Mouse (Mus musculus) midbrain, embryonic 12.5 days (tissue): ENCODE measurements around the gene Sgsm1. TPM values are rescaled to one million over a fixed set of nuclear protein-coding genes. Genes with fewer than 3 reads are reported as not detected.

Experiments used
- ATAC-seq: fragments of 200-750 bp; cut with Nextera tagmentation; 2 replicates; pipeline ENCODE4 v1.8.0; 2017; ENCODE audit warnings: low read depth, moderate TSS enrichment, moderate library complexity; ENCODE audit not compliant: low FRiP score
- H3K27ac ChIP-seq: fragments of 300-500 bp; sonication (generic); replicated peaks from 2 replicates; pipeline ENCODE4 v1.5.1; 2016; ENCODE audit warnings: mild to moderate bottlenecking
- H3K27me3 ChIP-seq: fragments of 300-500 bp; sonication (generic); 2 replicates; pipeline ENCODE4 v1.6.1; 2016; ENCODE audit warnings: mild to moderate bottlenecking
- H3K36me3 ChIP-seq: fragments of 300-500 bp; sonication (generic); 2 replicates; pipeline ENCODE4 v1.6.1; 2016
- H3K4me1 ChIP-seq: fragments of 300-500 bp; sonication (generic); 2 replicates; pipeline ENCODE4 v1.6.1; 2016
- H3K4me2 ChIP-seq: fragments of 300-500 bp; sonication (generic); replicated peaks from 2 replicates; pipeline ENCODE4 v1.6.1; 2016; ENCODE audit warnings: mild to moderate bottlenecking, moderate library complexity
- H3K4me3 ChIP-seq: fragments of 300-500 bp; sonication (generic); 2 replicates; pipeline ENCODE4 v1.5.1; 2016; ENCODE audit warnings: mild to moderate bottlenecking
- H3K9ac ChIP-seq: fragments of 300-500 bp; sonication (generic); replicated peaks from 2 replicates; pipeline ENCODE4 v1.6.1; 2016; ENCODE audit warnings: mild to moderate bottlenecking, moderate library complexity
- H3K9me3 ChIP-seq: fragments of 300-500 bp; sonication (generic); 2 replicates; pipeline ENCODE4 v1.6.1; 2016; ENCODE audit warnings: mild to moderate bottlenecking
- WGBS: fragments of 180-500 bp; shearing (Covaris S2); methylation state at CpG from one replicate; pipeline ENCODE4 v1.1.7; 2016; 5-methylcytosine and 5-hydroxymethylcytosine counted together
- polyA plus RNA-seq: library from polyadenylated mRNA; unstranded; fragments of >200 nt; fragmentation: Nextera tagmentation; extraction: Ambion mirVana; gene quantifications from 2 replicates; pipeline ENCODE4 v1.2.1, GENCODE M21; 2016

Sgsm1 gene
- polyA plus RNA-seq, 1 experiment from 2014 or later: 19.5 TPM

- H3K4me2 ChIP-seq: no peak overlapping the region
- no peak overlapping the region for H3K27ac ChIP-seq
- no peaks in the 10 kb centered on the region for H3K27me3 ChIP-seq
- no peak overlapping the region for H3K4me3 ChIP-seq
- 84% methylated on average over 10 of the region's 10 CpGs for WGBS
- no peak overlapping the region for H3K9ac ChIP-seq
- ATAC-seq: no peak
- H3K36me3 ChIP-seq: no peaks in the 10 kb centered on the region
- H3K9me3 ChIP-seq: no peaks in the 10 kb centered on the region
- peaks cover 14% of the 10 kb centered on the region for H3K4me1 ChIP-seq
Measured at GRCm38 (mm10) chr5:113212156-113212835, 98.3 kb downstream of the Sgsm1 start.

GRCm38 (mm10) chr5:113210314-113210713 lies 100.3 kb downstream of the Sgsm1 start:
- Histone ChIP-seq H3K4me1 (peaks cover 16% of the 10 kb centered on the region), H3K9me3 (no peaks in the 10 kb centered on the region), H3K36me3 (no peaks in the 10 kb centered on the region), H3K9ac (no peak overlapping the region), H3K4me3 (no peak overlapping the region), H3K4me2 (no peak overlapping the region), H3K27ac (no peak overlapping the region), H3K27me3 (no peaks in the 10 kb centered on the region)
- WGBS: 85% methylated on average over 6 of the region's 6 CpGs
- no peak for ATAC-seq

- no peak for ATAC-seq
- no peak overlapping the region for H3K4me3 ChIP-seq
- peak overlapping the region; percentile 65 for H3K27ac ChIP-seq
- no peaks in the 10 kb centered on the region for H3K36me3 ChIP-seq
- H3K27me3 ChIP-seq: no peaks in the 10 kb centered on the region
- H3K4me2 ChIP-seq: no peak overlapping the region
- 89% methylated on average over 13 of the region's 13 CpGs for WGBS
- H3K9ac ChIP-seq: no peak overlapping the region
- peaks cover 16% of the 10 kb centered on the region for H3K4me1 ChIP-seq
- no peaks in the 10 kb centered on the region for H3K9me3 ChIP-seq
Measured at GRCm38 (mm10) chr5:113209898-113210297, 100.7 kb downstream of the Sgsm1 start.

DNA sequence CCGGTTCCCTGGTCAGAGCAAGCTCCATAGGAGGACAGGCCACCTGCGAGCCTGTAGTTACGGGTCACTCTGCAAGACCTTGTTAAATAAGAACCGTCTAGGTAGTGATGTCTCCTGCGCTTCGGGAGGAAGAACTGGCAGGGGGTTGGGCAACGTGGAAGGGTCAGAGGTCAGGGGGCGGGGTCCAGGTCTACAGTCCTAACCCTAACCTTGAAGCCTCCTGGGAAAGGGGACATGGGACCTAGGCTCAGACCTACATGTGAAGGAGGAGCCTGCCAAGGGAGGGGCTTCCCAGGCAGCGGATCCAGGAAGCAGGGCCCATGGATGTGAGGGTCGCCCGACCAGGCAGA lies 101.2 kb downstream of the Sgsm1 start:
- Histone ChIP-seq H3K4me1 (peaks cover 16% of the 10 kb centered on the region), H3K4me3 (no peak overlapping the region), H3K36me3 (no peaks in the 10 kb centered on the region), H3K4me2 (no peak overlapping the region), H3K27ac (peak overlapping the region; percentile 65), H3K9ac (no peak overlapping the region), H3K27me3 (no peaks in the 10 kb centered on the region), H3K9me3 (no peaks in the 10 kb centered on the region)
- ATAC-seq: no peak
- 57% methylated on average over 11 of the region's 11 CpGs for WGBS

GRCm38 (mm10) chr5:113208622-113209400 lies 101.8 kb downstream of the Sgsm1 start:
- Histone ChIP-seq H3K4me2 (no peak overlapping the region), H3K9me3 (no peaks in the 10 kb centered on the region), H3K4me3 (no peak overlapping the region), H3K9ac (no peak overlapping the region), H3K27ac (peak overlapping the region; percentile 65), H3K27me3 (no peaks in the 10 kb centered on the region), H3K4me1 (peaks cover 16% of the 10 kb centered on the region), H3K36me3 (no peaks in the 10 kb centered on the region)
- 50% methylated on average over 11 of the region's 11 CpGs for WGBS
- no peak for ATAC-seq

DNA sequence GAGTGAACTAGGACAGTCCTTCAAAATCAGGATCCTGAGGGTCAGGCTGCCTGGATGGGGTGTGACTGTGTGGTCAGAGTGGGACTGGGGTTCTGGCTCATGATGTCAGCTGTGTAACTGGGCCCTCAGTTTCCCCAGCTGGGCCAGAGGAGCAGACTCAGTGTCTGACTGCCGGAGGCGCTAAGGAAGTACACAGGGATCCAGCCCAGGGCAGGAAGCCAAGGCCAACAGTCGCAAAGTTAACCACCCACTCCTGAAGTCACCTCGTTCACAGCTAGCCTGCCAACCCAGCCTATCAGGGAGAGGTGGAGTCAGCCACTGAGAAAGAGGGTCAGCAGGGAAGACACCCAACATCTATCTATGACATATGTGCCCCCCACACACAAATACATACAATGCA lies 102.5 kb downstream of the Sgsm1 start:
- no peak overlapping the region for H3K9ac ChIP-seq
- H3K9me3 ChIP-seq: no peaks in the 10 kb centered on the region
- H3K4me3 ChIP-seq: no peak overlapping the region
- H3K4me2 ChIP-seq: no peak overlapping the region
- WGBS: 84% methylated on average over 4 of the region's 4 CpGs
- peak overlapping the region; percentile 65; the same call in 1 of the 2 replicates for H3K27ac ChIP-seq
- H3K4me1 ChIP-seq: peaks cover 16% of the 10 kb centered on the region
- H3K36me3 ChIP-seq: no peaks in the 10 kb centered on the region
- ATAC-seq: no peak
- H3K27me3 ChIP-seq: no peaks in the 10 kb centered on the region

GRCm38 (mm10) chr5:113206670-113207352 lies 103.8 kb downstream of the Sgsm1 start:
- no peak for ATAC-seq
- no peak overlapping the region for H3K27ac ChIP-seq
- no peaks in the 10 kb centered on the region for H3K36me3 ChIP-seq
- WGBS: 67% methylated on average over 9 of the region's 9 CpGs
- no peaks in the 10 kb centered on the region for H3K27me3 ChIP-seq
- no peak overlapping the region for H3K9ac ChIP-seq
- no peaks in the 10 kb centered on the region for H3K9me3 ChIP-seq
- no peak overlapping the region for H3K4me2 ChIP-seq
- peaks cover 16% of the 10 kb centered on the region for H3K4me1 ChIP-seq
- no peak overlapping the region for H3K4me3 ChIP-seq

DNA sequence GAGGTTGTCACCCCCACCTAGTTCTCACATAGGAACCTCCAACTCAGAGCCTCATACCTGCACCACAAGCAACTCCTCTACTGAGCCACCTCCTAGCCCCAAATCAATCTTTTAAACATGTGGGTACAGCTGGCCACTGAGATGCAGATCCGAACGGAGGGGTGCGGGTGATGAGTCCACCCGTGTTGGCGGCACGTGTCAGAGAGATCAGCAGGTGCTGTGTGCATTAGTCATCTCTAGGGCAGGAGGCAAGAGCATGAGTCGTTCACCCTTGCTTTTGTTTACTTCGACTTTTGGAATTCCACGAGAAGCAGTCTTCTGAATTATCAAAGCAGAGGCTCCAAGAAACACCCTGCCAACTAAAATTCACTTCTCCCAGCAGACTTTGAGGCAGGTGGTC lies 106.4 kb downstream of the Sgsm1 start:
- Histone ChIP-seq H3K36me3 (no peaks in the 10 kb centered on the region), H3K9me3 (no peaks in the 10 kb centered on the region), H3K27ac (no peak overlapping the region), H3K4me2 (no peak overlapping the region), H3K27me3 (no peaks in the 10 kb centered on the region), H3K4me1 (peaks cover 9% of the 10 kb centered on the region), H3K4me3 (no peak overlapping the region), H3K9ac (no peak overlapping the region)
- WGBS: 92% methylated on average over 9 of the region's 9 CpGs
- ATAC-seq: no peak

GRCm38 (mm10) chr5:113199772-113200134 lies 110.8 kb downstream of the Sgsm1 start:
- no peak overlapping the region for H3K9ac ChIP-seq
- 90% methylated on average over 10 of the region's 10 CpGs for WGBS
- H3K27me3 ChIP-seq: no peaks in the 10 kb centered on the region
- no peak overlapping the region for H3K4me2 ChIP-seq
- H3K4me3 ChIP-seq: no peak overlapping the region
- H3K36me3 ChIP-seq: no peaks in the 10 kb centered on the region
- no peaks in the 10 kb centered on the region for H3K9me3 ChIP-seq
- no peaks in the 10 kb centered on the region for H3K4me1 ChIP-seq
- no peak overlapping the region for H3K27ac ChIP-seq
- ATAC-seq: no peak

DNA sequence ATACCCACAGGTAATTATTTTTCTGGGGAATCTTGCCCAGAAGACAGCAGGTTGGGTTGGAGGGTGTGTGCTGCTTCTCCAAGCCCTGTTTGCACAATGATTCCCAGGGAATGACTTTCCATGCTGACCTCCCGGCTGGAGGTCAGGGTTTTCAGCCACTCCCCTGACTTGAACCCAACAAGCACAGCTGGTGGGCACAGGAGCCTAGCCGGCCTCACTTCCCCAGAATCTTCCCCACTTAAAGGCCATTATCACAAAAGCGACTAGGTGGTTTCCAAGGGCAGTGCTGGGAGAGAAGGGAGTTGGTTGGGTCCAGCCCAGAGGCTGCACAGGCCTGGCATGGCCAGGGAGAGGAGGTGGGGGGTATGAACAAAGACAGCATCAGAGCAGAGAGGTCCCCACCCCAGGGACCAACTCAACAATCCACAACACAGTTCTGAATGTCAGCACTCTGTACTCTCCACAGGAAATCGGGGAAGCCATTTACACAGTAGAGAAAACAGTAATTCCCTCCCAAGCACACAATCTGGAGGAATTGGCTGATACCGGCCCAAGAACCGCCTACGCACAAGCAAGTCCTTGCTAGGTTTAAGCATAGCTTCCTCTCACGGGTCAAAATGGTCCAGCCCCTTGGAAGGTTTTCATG lies 111.3 kb downstream of the Sgsm1 start:
- no peaks in the 10 kb centered on the region for H3K36me3 ChIP-seq
- H3K4me1 ChIP-seq: no peaks in the 10 kb centered on the region
- no peak overlapping the region for H3K27ac ChIP-seq
- no peak overlapping the region for H3K4me3 ChIP-seq
- H3K9me3 ChIP-seq: no peaks in the 10 kb centered on the region
- H3K4me2 ChIP-seq: no peak overlapping the region
- WGBS: 57% methylated on average over 8 of the region's 8 CpGs
- no peaks in the 10 kb centered on the region for H3K27me3 ChIP-seq
- ATAC-seq: no peak
- H3K9ac ChIP-seq: no peak overlapping the region

- Histone ChIP-seq H3K27me3 (no peaks in the 10 kb centered on the region), H3K4me1 (peaks cover 2% of the 10 kb centered on the region; the same call in 1 of the 2 replicates), H3K9ac (no peak overlapping the region), H3K36me3 (no peaks in the 10 kb centered on the region), H3K4me3 (no peak overlapping the region), H3K27ac (0 out of 2 replicates have a peak overlapping the region, but pooled peaks have one; percentile 10), H3K4me2 (no peak overlapping the region), H3K9me3 (no peaks in the 10 kb centered on the region)
- ATAC-seq: no peak
- 80% methylated on average over 9 of the region's 9 CpGs for WGBS
Measured at GRCm38 (mm10) chr5:113196916-113197794, 113.4 kb downstream of the Sgsm1 start.
